ENCODE assay signal across 9 mouse cellular contexts in the genomic region with DNA sequence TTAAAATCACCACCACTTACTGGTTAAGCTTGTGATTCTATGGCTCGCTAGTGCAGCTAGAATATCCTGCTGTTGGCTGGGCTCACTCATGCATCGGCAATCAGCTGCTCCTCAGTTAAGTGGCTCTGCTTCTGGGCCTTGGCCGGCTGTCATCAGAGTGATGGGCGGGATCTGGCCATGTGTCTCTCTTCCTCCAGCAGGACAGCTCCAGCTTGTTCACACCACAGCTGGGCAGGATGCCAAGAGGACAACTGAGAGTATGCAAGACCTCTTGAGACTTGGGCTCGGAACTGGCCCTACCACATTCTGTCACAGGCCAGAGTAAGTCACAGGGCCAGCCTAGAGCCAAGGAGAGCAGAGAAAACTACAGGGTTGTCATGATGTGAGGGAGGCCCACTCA. TPM values are rescaled to one million over a fixed set of nuclear protein-coding genes. Genes with fewer than 3 reads are reported as not detected.
DNase-seq lines count a peak whose midpoint lies in the region; ATAC-seq lines count a peak whose summit lies in the region.
"Had no signal": no experiment of that assay in that cellular context is flagged by ENCODE, and none has a peak within 500 bp of the region (broad histone marks: within the 10 kb centered on the region; RNA-seq: fewer than 3 reads in every experiment).

No protein-coding gene starts in this region.

- H3K4me2 ChIP-seq in hindbrain, embryonic 11.5 days (replicated peaks; ENCODE audit: low read depth, low read length): no peak overlapping the region
- no peak overlapping the region for H3K4me2 ChIP-seq in embryonic facial prominence, embryonic 15.5 days (replicated peaks)
- H3K4me2 ChIP-seq in heart, embryonic 15.5 days: no peak overlapping the region
- H3K4me2 ChIP-seq in stomach, embryonic 16.5 days (ENCODE audit: low read depth, low read length): no peak overlapping the region
- H3K4me2 ChIP-seq: liver, embryonic 15.5 days had no signal

- peak overlapping the region; percentile 31; the same call in 1 of the 2 replicates for H3K27ac ChIP-seq in hindbrain, embryonic 10.5 days
- no peak overlapping the region for H3K27ac ChIP-seq in hindbrain, embryonic 11.5 days (ENCODE audit: low read depth, low read length)
- H3K27ac ChIP-seq in embryonic facial prominence, embryonic 15.5 days (replicated peaks): 0 out of 2 replicates have a peak overlapping the region, but pooled peaks have one; percentile 17
- H3K27ac ChIP-seq in heart, embryonic 15.5 days: peak overlapping the region; percentile 81
- H3K27ac ChIP-seq in stomach, embryonic 16.5 days (ENCODE audit: low read length): no peak overlapping the region
- H3K27ac ChIP-seq: liver, embryonic 15.5 days had no signal

- no peak overlapping the region for H3K4me3 ChIP-seq in hindbrain, embryonic 10.5 days
- H3K4me3 ChIP-seq in hindbrain, embryonic 11.5 days (ENCODE audit: low read depth, low read length): no peak overlapping the region
- H3K4me3 ChIP-seq in embryonic facial prominence, embryonic 15.5 days (replicated peaks): no peak overlapping the region
- no peak overlapping the region for H3K4me3 ChIP-seq in heart, embryonic 15.5 days
- no peak overlapping the region for H3K4me3 ChIP-seq in stomach, embryonic 16.5 days (replicated peaks; ENCODE audit: low read length)
- H3K4me3 ChIP-seq: liver, embryonic 15.5 days had no signal

- 55% methylated on average over 5 of the region's 5 CpGs for WGBS in hindbrain, embryonic 10.5 days
- 55% methylated on average over 5 of the region's 5 CpGs for WGBS in hindbrain, embryonic 11.5 days
- 48% methylated on average over 5 of the region's 5 CpGs for WGBS in embryonic facial prominence, embryonic 15.5 days
- WGBS in heart, embryonic 15.5 days: 10% methylated on average over 5 of the region's 5 CpGs
- WGBS in stomach, embryonic 16.5 days: 29% methylated on average over 5 of the region's 5 CpGs

- H3K36me3 ChIP-seq in hindbrain, embryonic 10.5 days: no peaks in the 10 kb centered on the region
- H3K36me3 ChIP-seq in hindbrain, embryonic 11.5 days (ENCODE audit: control insufficient read depth, insufficient read depth, low read length): no peaks in the 10 kb centered on the region
- no peaks in the 10 kb centered on the region for H3K36me3 ChIP-seq in embryonic facial prominence, embryonic 15.5 days
- no peaks in the 10 kb centered on the region for H3K36me3 ChIP-seq in heart, embryonic 15.5 days
- H3K36me3 ChIP-seq in stomach, embryonic 16.5 days (ENCODE audit: control insufficient read depth, insufficient read depth, low read length): no peaks in the 10 kb centered on the region
- H3K36me3 ChIP-seq: liver, embryonic 15.5 days had no signal

- no peak for ATAC-seq in hindbrain, embryonic 11.5 days (ENCODE audit: low FRiP score)
- ATAC-seq in embryonic facial prominence, embryonic 15.5 days (ENCODE audit: insufficient number of reproducible peaks, low FRiP score, low TSS enrichment, low read depth): peak; percentile 32; the same call in 1 of the 2 replicates
- peak; percentile 64 for ATAC-seq in heart, embryonic 15.5 days (replicated peaks; ENCODE audit: insufficient number of reproducible peaks, insufficient read depth, low FRiP score, low read depth)
- peak; percentile 48 for ATAC-seq in stomach, embryonic 16.5 days (ENCODE audit: insufficient read depth, low FRiP score)

- no peaks in the 10 kb centered on the region for H3K9me3 ChIP-seq in hindbrain, embryonic 10.5 days
- no peaks in the 10 kb centered on the region for H3K9me3 ChIP-seq in hindbrain, embryonic 11.5 days (ENCODE audit: control insufficient read depth, low read length)
- H3K9me3 ChIP-seq in embryonic facial prominence, embryonic 15.5 days (replicated peaks): no peaks in the 10 kb centered on the region
- H3K9me3 ChIP-seq in heart, embryonic 15.5 days (replicated peaks): no peaks in the 10 kb centered on the region
- H3K9me3 ChIP-seq in stomach, embryonic 16.5 days (replicated peaks; ENCODE audit: control insufficient read depth, low read length): no peaks in the 10 kb centered on the region
- H3K9me3 ChIP-seq: liver, embryonic 15.5 days had no signal

- H3K27me3 ChIP-seq in hindbrain, embryonic 10.5 days (ENCODE audit: insufficient read depth, poor library complexity, severe bottlenecking): peaks cover 19% of the 10 kb centered on the region; the same call in 1 of the 2 replicates
- no peaks in the 10 kb centered on the region for H3K27me3 ChIP-seq in hindbrain, embryonic 11.5 days (ENCODE audit: control insufficient read depth, insufficient read depth, low read length)
- H3K27me3 ChIP-seq in embryonic facial prominence, embryonic 15.5 days: 0 out of 2 replicates have a peak, but pooled peaks cover 7% of the 10 kb centered on the region
- H3K27me3 ChIP-seq in heart, embryonic 15.5 days: peaks cover 22% of the 10 kb centered on the region
- H3K27me3 ChIP-seq in stomach, embryonic 16.5 days (ENCODE audit: control insufficient read depth, insufficient read depth, low read length): no peaks in the 10 kb centered on the region

- H3K4me1 ChIP-seq in hindbrain, embryonic 10.5 days (replicated peaks): peaks cover 58% of the 10 kb centered on the region
- H3K4me1 ChIP-seq in hindbrain, embryonic 11.5 days (replicated peaks; ENCODE audit: control insufficient read depth, insufficient read depth, low read length): peaks cover 17% of the 10 kb centered on the region
- H3K4me1 ChIP-seq in embryonic facial prominence, embryonic 15.5 days: peaks cover 51% of the 10 kb centered on the region
- H3K4me1 ChIP-seq in heart, embryonic 15.5 days (replicated peaks): peaks cover 51% of the 10 kb centered on the region
- peaks cover 15% of the 10 kb centered on the region for H3K4me1 ChIP-seq in stomach, embryonic 16.5 days (ENCODE audit: control insufficient read depth, insufficient read depth, low read length)
- H3K4me1 ChIP-seq: liver, embryonic 15.5 days had no signal

- DNase-seq in hindbrain, embryonic 10.5 days (ENCODE audit: low spot score): peak; percentile 25
- DNase-seq in hindbrain, embryonic 11.5 days (ENCODE audit: low spot score): no peak
- peak; percentile 64 to 88 for DNase-seq in kidney, postnatal 25 days
- DNase-seq in layer of hippocampus, adult 9-11 months: no peak
- no peak for DNase-seq in natural killer cell, adult 2 months (ENCODE audit: low spot score in 2 of 2)

- no peak overlapping the region for H3K9ac ChIP-seq in hindbrain, embryonic 11.5 days (ENCODE audit: low read depth, low read length)
- H3K9ac ChIP-seq in embryonic facial prominence, embryonic 15.5 days: no peak overlapping the region
- H3K9ac ChIP-seq in heart, embryonic 15.5 days: no peak overlapping the region
- no peak overlapping the region for H3K9ac ChIP-seq in stomach, embryonic 16.5 days (ENCODE audit: low read length)
- H3K9ac ChIP-seq: liver, embryonic 15.5 days had no signal

RNA-seq across cellular contexts. Expression of a gene that starts 39.7 kb away (rescaled TPM):
- 0.20 and 0.25 TPM in 2 replicates for polyA plus RNA-seq in hindbrain, embryonic 10.5 days (2016; fragmentation: Nextera tagmentation; extraction: Ambion mirVana)
- polyA plus RNA-seq in hindbrain, embryonic 11.5 days (2014; fragmentation: Nextera tagmentation; extraction: Ambion mirVana): 0.20 and 0.39 TPM in 2 replicates
- 0.95 and 1.0 TPM in 2 replicates for polyA plus RNA-seq in embryonic facial prominence, embryonic 15.5 days (2015; fragmentation: Nextera tagmentation; extraction: Ambion mirVana)
- 0.05 and 0.18 TPM in 2 replicates for polyA plus RNA-seq in heart, embryonic 15.5 days (2015; fragmentation: Nextera tagmentation; extraction: Ambion mirVana)
- polyA plus RNA-seq in stomach, embryonic 16.5 days (2015; fragmentation: Nextera tagmentation; extraction: Ambion mirVana): 0.11 and 0.15 TPM in 2 replicates
- polyA plus RNA-seq: liver, embryonic 15.5 days had no signal

Comparison
In these comparisons a context has a peak if more than half of its experiments do, and no peak if none do; other contexts are left out.
1. DNase-seq: peak in hindbrain, embryonic 10.5 days (single experiment) and kidney, postnatal 25 days (2 of 2); none in hindbrain, embryonic 11.5 days (single experiment), layer of hippocampus, adult 9-11 months (single experiment) and natural killer cell, adult 2 months (0 of 2).
2. H3K27ac ChIP-seq: peak in hindbrain, embryonic 10.5 days (single experiment), embryonic facial prominence, embryonic 15.5 days (single experiment) and heart, embryonic 15.5 days (single experiment); none in hindbrain, embryonic 11.5 days (single experiment) and stomach, embryonic 16.5 days (single experiment).